Mouse (Mus musculus): ENCODE data around the gene Agmo.

- TF ChIP-seq CTCF (IDR thresholded peaks at IDR 0.05; ENCODE audit: low read depth, low read length) (no peak), POLR2A (IDR thresholded peaks at IDR 0.05; ENCODE audit: insufficient read depth, low read length) (no peak), EP300 (IDR thresholded peaks at IDR 0.05; ENCODE audit: insufficient read depth, low read depth, low read length) (no peak)
Observed at GRCm38 (mm10) chr12:37244876-37245275, 3.4 kb downstream of the Agmo start.

Measured in ES-Bruce4 (cell line).